Mouse (Mus musculus) kidney, adult 2 months (tissue): ENCODE data around the gene Mdga2.

ENCODE experiments used
- CTCF ChIP-seq: fragments of 200-500 bp; conservative IDR thresholded peaks from 2 replicates; pipeline ENCODE4 v1.5.1; 2011; ENCODE audit warnings: low read depth, mild to moderate bottlenecking, control low read depth, low read length, moderate library complexity, mixed read lengths; ENCODE audit not compliant: insufficient read depth, insufficient read length
- POLR2A ChIP-seq: fragments of 200-500 bp; IDR thresholded peaks from one replicate; pipeline ENCODE4 v1.6.1; 2011; ENCODE audit warnings: low read depth, low read length, control low read depth

GRCm38 (mm10) chr12:66755653-66756052, 466.7 kb downstream of the Mdga2 start:
- TF ChIP-seq POLR2A (no peak), CTCF (no peak)
